Mouse (Mus musculus): ENCODE data around the gene Smurf1. TPM values are rescaled to one million over a fixed set of nuclear protein-coding genes. Genes with fewer than 3 reads are reported as not detected.

Smurf1 gene
- polyA plus RNA-seq, 1 experiment from 2014 or later: 18.3 TPM

DNA sequence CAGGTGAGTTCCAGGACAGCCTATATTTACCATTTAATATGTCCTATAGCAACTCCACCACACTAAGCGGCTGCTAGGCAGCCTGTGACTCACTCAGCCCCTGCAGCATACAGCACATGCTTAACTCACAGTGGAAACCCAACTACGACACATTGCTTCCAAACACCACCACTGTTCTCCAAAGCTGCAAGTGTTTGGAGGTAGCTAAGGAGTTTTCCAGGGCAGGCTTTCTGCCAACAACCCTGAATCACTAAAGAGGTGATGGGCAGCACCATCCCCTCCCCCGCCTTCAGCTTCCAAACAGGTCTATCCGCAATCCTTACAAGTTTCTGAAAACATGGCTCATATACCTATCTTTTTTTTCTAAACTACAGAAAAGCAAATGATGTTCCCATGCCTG is 15.8 kb downstream of the Smurf1 start:
- Histone ChIP-seq H3K36me3 (ENCODE audit: control insufficient read depth, insufficient read depth, low read length) (no peaks in the 10 kb centered on the region), H3K4me3 (ENCODE audit: low read depth, low read length) (no peak overlapping the region), H3K4me1 (replicated peaks; ENCODE audit: control insufficient read depth, insufficient read depth, low read length) (no peaks in the 10 kb centered on the region), H3K27ac (ENCODE audit: low read depth, low read length) (no peak overlapping the region), H3K9me3 (ENCODE audit: control insufficient read depth, low read length) (no peaks in the 10 kb centered on the region), H3K27me3 (ENCODE audit: control insufficient read depth, insufficient read depth, low read length) (no peaks in the 10 kb centered on the region), H3K4me2 (ENCODE audit: low read depth, low read length, severe bottlenecking) (no peak overlapping the region), H3K9ac (ENCODE audit: low read length) (no peak overlapping the region)
- WGBS: 83% methylated on average over 4 of the region's 4 CpGs
- DNase-seq (ENCODE audit: low spot score) (no peak), ATAC-seq (replicated peaks; ENCODE audit: low FRiP score) (no peak)

DNA sequence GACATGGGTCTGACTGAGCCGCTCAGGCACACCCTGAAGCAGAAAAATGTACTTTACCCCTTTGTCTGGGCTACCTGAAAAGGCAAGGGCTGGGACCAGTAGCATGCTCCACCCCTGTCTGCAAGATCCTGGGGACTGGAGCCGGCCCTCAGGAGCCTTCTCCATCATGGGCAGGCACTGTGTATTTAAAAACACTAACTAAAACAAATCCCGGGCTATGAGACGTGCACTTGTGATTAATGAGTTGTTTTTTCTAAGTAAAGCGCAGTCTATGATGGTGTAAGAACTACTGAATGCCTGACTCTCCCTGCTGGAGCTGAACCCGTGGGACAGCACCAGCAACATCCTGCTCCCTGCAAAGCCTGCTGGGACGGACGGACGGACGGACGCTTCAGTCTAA is 17.2 kb downstream of the Smurf1 start:
- ATAC-seq (replicated peaks; ENCODE audit: low FRiP score): no peak
- H3K4me1 ChIP-seq (replicated peaks; ENCODE audit: control insufficient read depth, insufficient read depth, low read length): no peaks in the 10 kb centered on the region
- no peak overlapping the region for H3K27ac ChIP-seq (ENCODE audit: low read depth, low read length)
- 85% methylated on average over 11 of the region's 11 CpGs for WGBS
- H3K36me3 ChIP-seq (ENCODE audit: control insufficient read depth, insufficient read depth, low read length): no peaks in the 10 kb centered on the region
- no peak overlapping the region for H3K9ac ChIP-seq (ENCODE audit: low read length)
- no peaks in the 10 kb centered on the region for H3K9me3 ChIP-seq (ENCODE audit: control insufficient read depth, low read length)
- no peak overlapping the region for H3K4me3 ChIP-seq (ENCODE audit: low read depth, low read length)
- DNase-seq (ENCODE audit: low spot score): no peak
- no peak overlapping the region for H3K4me2 ChIP-seq (ENCODE audit: low read depth, low read length, severe bottlenecking)
- H3K27me3 ChIP-seq (ENCODE audit: control insufficient read depth, insufficient read depth, low read length): no peaks in the 10 kb centered on the region

DNA sequence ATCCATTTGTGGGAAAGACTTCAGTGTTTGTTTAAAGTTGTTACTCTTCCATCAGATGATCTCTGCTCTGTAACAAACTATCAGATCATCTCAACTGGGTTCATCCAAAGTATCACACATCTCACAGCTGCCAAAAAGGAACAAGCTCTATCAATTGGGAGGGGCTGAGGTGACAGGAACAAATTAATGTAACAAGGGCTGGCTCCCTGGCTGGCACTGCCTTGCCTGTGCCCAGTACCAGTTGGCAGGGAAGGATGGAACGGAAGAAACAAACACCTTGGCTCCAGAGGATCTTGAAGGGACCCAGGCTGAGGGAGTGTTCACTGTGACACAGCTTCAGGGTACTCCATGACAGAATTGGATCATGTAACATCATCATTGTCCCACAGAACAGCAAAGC is 17.6 kb downstream of the Smurf1 start:
- Histone ChIP-seq H3K27me3 (ENCODE audit: control insufficient read depth, insufficient read depth, low read length) (no peaks in the 10 kb centered on the region), H3K4me1 (replicated peaks; ENCODE audit: control insufficient read depth, insufficient read depth, low read length) (no peaks in the 10 kb centered on the region), H3K4me2 (ENCODE audit: low read depth, low read length, severe bottlenecking) (no peak overlapping the region), H3K9me3 (ENCODE audit: control insufficient read depth, low read length) (no peaks in the 10 kb centered on the region), H3K27ac (ENCODE audit: low read depth, low read length) (no peak overlapping the region), H3K9ac (ENCODE audit: low read length) (no peak overlapping the region), H3K36me3 (ENCODE audit: control insufficient read depth, insufficient read depth, low read length) (no peaks in the 10 kb centered on the region), H3K4me3 (ENCODE audit: low read depth, low read length) (no peak overlapping the region)
- WGBS: 85% methylated on average over 1 of the region's 1 CpGs
- no peak for ATAC-seq (replicated peaks; ENCODE audit: low FRiP score)
- DNase-seq (ENCODE audit: low spot score): no peak

DNA sequence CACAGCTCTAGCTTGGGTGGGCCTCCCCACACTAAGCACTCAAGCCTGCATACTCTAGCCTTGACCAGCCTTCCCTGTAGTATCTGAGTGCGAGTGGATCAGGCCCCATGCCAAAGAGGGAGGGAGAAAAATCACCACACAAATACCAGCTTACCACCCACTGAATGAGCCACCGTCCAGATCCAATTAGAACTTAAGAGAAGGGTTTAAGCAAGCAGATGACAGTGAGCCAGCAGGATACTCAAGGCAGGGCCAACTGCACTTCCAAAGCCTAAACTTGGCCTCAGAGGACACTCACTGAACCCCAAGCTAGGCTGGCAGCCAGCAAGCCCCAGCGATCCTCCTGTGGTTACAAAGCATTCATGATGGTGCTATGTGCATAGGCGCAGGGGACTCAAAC is 19.6 kb downstream of the Smurf1 start:
- 79% methylated on average over 4 of the region's 4 CpGs for WGBS
- H3K4me1 ChIP-seq (replicated peaks; ENCODE audit: control insufficient read depth, insufficient read depth, low read length): no peaks in the 10 kb centered on the region
- no peaks in the 10 kb centered on the region for H3K36me3 ChIP-seq (ENCODE audit: control insufficient read depth, insufficient read depth, low read length)
- DNase-seq (ENCODE audit: low spot score) (no peak), ATAC-seq (replicated peaks; ENCODE audit: low FRiP score) (no peak)
- H3K4me3 ChIP-seq (ENCODE audit: low read depth, low read length): no peak overlapping the region
- no peak overlapping the region for H3K27ac ChIP-seq (ENCODE audit: low read depth, low read length)
- H3K27me3 ChIP-seq (ENCODE audit: control insufficient read depth, insufficient read depth, low read length): no peaks in the 10 kb centered on the region
- H3K4me2 ChIP-seq (ENCODE audit: low read depth, low read length, severe bottlenecking): no peak overlapping the region
- no peaks in the 10 kb centered on the region for H3K9me3 ChIP-seq (ENCODE audit: control insufficient read depth, low read length)
- H3K9ac ChIP-seq (ENCODE audit: low read length): no peak overlapping the region

DNA sequence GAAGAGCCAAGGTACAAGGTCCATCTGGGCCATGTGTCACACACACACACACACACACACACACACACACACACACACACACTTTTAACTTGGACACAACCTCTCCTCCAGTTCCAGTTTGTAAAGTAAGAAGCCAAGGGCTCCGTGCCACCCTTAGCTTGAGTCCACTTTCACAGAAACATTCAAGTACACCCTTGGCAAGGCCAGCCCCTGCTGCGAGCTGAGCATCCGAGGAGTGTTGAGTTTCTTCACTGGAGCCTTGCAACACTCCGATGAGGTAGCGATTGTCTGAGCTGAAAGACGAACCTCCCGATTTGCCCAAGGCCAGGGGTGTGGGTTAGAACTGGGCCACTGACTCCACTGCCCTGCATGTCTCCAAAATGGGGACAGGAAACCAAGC is 20.7 kb downstream of the Smurf1 start:
- WGBS: 89% methylated on average over 7 of the region's 7 CpGs
- Histone ChIP-seq H3K9me3 (ENCODE audit: control insufficient read depth, low read length) (no peaks in the 10 kb centered on the region), H3K36me3 (ENCODE audit: control insufficient read depth, insufficient read depth, low read length) (no peaks in the 10 kb centered on the region), H3K9ac (ENCODE audit: low read length) (no peak overlapping the region), H3K4me3 (ENCODE audit: low read depth, low read length) (no peak overlapping the region), H3K27me3 (ENCODE audit: control insufficient read depth, insufficient read depth, low read length) (no peaks in the 10 kb centered on the region), H3K4me2 (ENCODE audit: low read depth, low read length, severe bottlenecking) (no peak overlapping the region), H3K27ac (ENCODE audit: low read depth, low read length) (no peak overlapping the region), H3K4me1 (replicated peaks; ENCODE audit: control insufficient read depth, insufficient read depth, low read length) (no peaks in the 10 kb centered on the region)
- ATAC-seq (replicated peaks; ENCODE audit: low FRiP score) (no peak), DNase-seq (ENCODE audit: low spot score) (no peak)

DNA sequence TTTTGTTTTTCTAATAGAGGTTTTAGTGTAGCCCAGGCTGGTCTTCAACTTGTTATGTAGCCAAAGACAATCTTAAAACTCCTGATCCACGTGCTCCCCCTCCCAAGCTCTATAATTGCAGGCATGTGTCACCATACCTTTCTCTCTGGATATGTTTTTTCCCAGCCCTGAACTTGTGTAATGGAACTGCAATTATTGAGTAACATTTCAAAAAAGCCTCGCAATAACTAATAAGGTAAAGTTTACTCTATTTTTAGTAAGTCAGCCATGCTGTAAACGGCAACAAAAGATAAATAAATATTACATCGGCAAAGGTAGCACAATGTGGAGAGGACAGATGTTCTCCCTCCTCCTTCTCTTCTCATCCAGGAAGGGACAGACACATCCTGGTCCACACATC is 21.3 kb downstream of the Smurf1 start:
- Histone ChIP-seq H3K4me1 (replicated peaks; ENCODE audit: control insufficient read depth, insufficient read depth, low read length) (no peaks in the 10 kb centered on the region), H3K27ac (ENCODE audit: low read depth, low read length) (no peak overlapping the region), H3K27me3 (ENCODE audit: control insufficient read depth, insufficient read depth, low read length) (no peaks in the 10 kb centered on the region), H3K36me3 (ENCODE audit: control insufficient read depth, insufficient read depth, low read length) (no peaks in the 10 kb centered on the region), H3K9me3 (ENCODE audit: control insufficient read depth, low read length) (no peaks in the 10 kb centered on the region), H3K4me3 (ENCODE audit: low read depth, low read length) (no peak overlapping the region), H3K4me2 (ENCODE audit: low read depth, low read length, severe bottlenecking) (no peak overlapping the region), H3K9ac (ENCODE audit: low read length) (no peak overlapping the region)
- no peak for ATAC-seq (replicated peaks; ENCODE audit: low FRiP score)
- no peak for DNase-seq (ENCODE audit: low spot score)
- 87% methylated on average over 4 of the region's 4 CpGs for WGBS

DNA sequence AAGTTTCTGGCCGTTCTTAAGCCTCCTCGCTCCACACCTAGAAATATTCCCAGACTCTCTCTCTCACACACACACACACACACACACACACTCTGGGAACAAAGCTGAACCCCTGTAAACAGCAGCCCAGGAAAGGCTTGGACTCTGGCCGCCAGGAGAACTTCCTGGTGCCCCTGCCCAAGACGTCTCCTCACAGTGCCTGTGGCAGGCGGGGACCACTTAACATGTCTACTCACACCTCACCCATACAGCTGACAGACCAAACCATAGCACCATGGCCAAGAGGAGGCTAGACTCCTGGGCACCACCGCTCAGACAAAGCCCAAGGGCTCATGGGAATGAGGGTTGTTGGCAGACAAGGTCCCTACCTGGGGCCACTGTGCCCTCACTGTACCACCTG is 22.3 kb downstream of the Smurf1 start:
- DNase-seq (ENCODE audit: low spot score) (no peak), ATAC-seq (replicated peaks; ENCODE audit: low FRiP score) (no peak)
- WGBS: 90% methylated on average over 6 of the region's 6 CpGs
- no peak overlapping the region for H3K27ac ChIP-seq (ENCODE audit: low read depth, low read length)
- H3K4me3 ChIP-seq (ENCODE audit: low read depth, low read length): no peak overlapping the region
- H3K4me1 ChIP-seq (replicated peaks; ENCODE audit: control insufficient read depth, insufficient read depth, low read length): no peaks in the 10 kb centered on the region
- H3K36me3 ChIP-seq (ENCODE audit: control insufficient read depth, insufficient read depth, low read length): no peaks in the 10 kb centered on the region
- H3K9me3 ChIP-seq (ENCODE audit: control insufficient read depth, low read length): no peaks in the 10 kb centered on the region
- no peak overlapping the region for H3K9ac ChIP-seq (ENCODE audit: low read length)
- no peak overlapping the region for H3K4me2 ChIP-seq (ENCODE audit: low read depth, low read length, severe bottlenecking)
- no peaks in the 10 kb centered on the region for H3K27me3 ChIP-seq (ENCODE audit: control insufficient read depth, insufficient read depth, low read length)

DNA sequence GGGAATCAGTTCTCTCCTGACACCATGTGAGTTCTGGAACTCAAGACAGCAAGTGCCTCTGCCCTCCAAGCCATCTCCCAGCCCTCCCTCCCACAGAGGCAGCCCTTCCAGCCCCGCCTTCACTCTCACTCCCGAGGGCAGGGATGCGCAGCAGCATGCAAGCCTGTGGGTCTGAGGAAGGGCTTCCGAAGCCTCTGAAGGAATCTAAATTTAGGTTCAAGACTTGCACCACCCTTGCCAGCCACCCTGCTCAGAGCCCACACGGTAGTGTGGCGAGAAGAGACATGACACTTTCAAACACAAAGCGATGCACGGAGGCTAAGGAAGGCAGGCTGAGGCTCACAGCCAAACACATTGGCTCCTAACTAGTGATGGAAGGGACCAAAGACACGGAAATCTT is 23.2 kb downstream of the Smurf1 start:
- no peak overlapping the region for H3K9ac ChIP-seq (ENCODE audit: low read length)
- ATAC-seq (replicated peaks; ENCODE audit: low FRiP score): no peak
- H3K4me2 ChIP-seq (ENCODE audit: low read depth, low read length, severe bottlenecking): no peak overlapping the region
- 82% methylated on average over 9 of the region's 9 CpGs for WGBS
- H3K36me3 ChIP-seq (ENCODE audit: control insufficient read depth, insufficient read depth, low read length): no peaks in the 10 kb centered on the region
- H3K4me1 ChIP-seq (replicated peaks; ENCODE audit: control insufficient read depth, insufficient read depth, low read length): no peaks in the 10 kb centered on the region
- DNase-seq (ENCODE audit: low spot score): no peak
- no peak overlapping the region for H3K27ac ChIP-seq (ENCODE audit: low read depth, low read length)
- H3K4me3 ChIP-seq (ENCODE audit: low read depth, low read length): no peak overlapping the region
- H3K27me3 ChIP-seq (ENCODE audit: control insufficient read depth, insufficient read depth, low read length): no peaks in the 10 kb centered on the region
- H3K9me3 ChIP-seq (ENCODE audit: control insufficient read depth, low read length): no peaks in the 10 kb centered on the region

DNA sequence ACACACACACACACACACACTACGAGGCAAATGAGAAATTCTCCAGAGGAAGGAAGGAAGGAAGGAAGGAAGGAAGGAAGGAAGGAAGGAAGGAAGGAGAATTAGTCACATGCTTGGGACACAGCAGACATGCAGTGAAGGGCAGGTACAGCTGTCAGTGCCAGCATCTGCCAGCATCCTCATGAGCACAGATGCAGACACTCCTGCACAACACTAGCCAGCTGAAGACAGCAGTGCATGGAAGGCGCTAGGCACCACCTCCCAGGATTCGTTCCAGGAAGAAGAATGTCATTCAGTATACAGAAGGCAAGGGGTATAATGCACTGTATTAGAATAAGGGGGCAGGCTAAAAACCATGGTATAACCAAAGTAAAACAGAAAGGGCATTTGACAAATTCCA is 24.7 kb downstream of the Smurf1 start:
- no peaks in the 10 kb centered on the region for H3K36me3 ChIP-seq (ENCODE audit: control insufficient read depth, insufficient read depth, low read length)
- H3K4me3 ChIP-seq (ENCODE audit: low read depth, low read length): no peak overlapping the region
- 83% methylated on average over 3 of the region's 3 CpGs for WGBS
- H3K27me3 ChIP-seq (ENCODE audit: control insufficient read depth, insufficient read depth, low read length): no peaks in the 10 kb centered on the region
- H3K27ac ChIP-seq (ENCODE audit: low read depth, low read length): no peak overlapping the region
- H3K9ac ChIP-seq (ENCODE audit: low read length): no peak overlapping the region
- DNase-seq (ENCODE audit: low spot score) (no peak), ATAC-seq (replicated peaks; ENCODE audit: low FRiP score) (no peak)
- H3K9me3 ChIP-seq (ENCODE audit: control insufficient read depth, low read length): no peaks in the 10 kb centered on the region
- no peaks in the 10 kb centered on the region for H3K4me1 ChIP-seq (replicated peaks; ENCODE audit: control insufficient read depth, insufficient read depth, low read length)
- H3K4me2 ChIP-seq (ENCODE audit: low read depth, low read length, severe bottlenecking): no peak overlapping the region

Measured in forebrain, embryonic 11.5 days (tissue).